Mouse (Mus musculus): Measurements from ENCODE around the gene Masp1. TPM values are rescaled to one million over a fixed set of nuclear protein-coding genes. Genes with fewer than 3 reads are reported as not detected.
A peak's percentile ranks its signal among the peaks of the same experiment; 100 is the strongest.

Gene Masp1
- total and polyA plus RNA-seq, 2 experiments = 61.3 to 71.1 TPM

- Histone ChIP-seq H3K36me3 (ENCODE audit: control insufficient read depth, insufficient read depth, low read length) (peaks cover 26% of the 10 kb centered on the region), H3K27me3 (ENCODE audit: control insufficient read depth, insufficient read depth, low read length) (no peaks in the 10 kb centered on the region), H3K4me1 (ENCODE audit: control insufficient read depth, insufficient read depth, low read length) (no peaks in the 10 kb centered on the region), H3K27ac (replicated peaks; ENCODE audit: insufficient read depth, low read depth, low read length) (no peak overlapping the region), H3K79me2 (ENCODE audit: control insufficient read depth, insufficient read depth, low read length) (no peaks in the 10 kb centered on the region), H3K4me3 (ENCODE audit: insufficient read depth, low read depth, low read length) (no peak overlapping the region), H3K9ac (ENCODE audit: low read depth, low read length) (no peak overlapping the region)
- WGBS = 72% methylated on average over 3 of the region's 3 CpGs
- TF ChIP-seq POLR2A (IDR thresholded peaks at IDR 0.05; ENCODE audit: extremely low read depth, insufficient read depth, low read length) = no peak
- no peak for TF ChIP-seq CTCF (IDR thresholded peaks at IDR 0.05; ENCODE audit: low read depth, low read length)
- DNase-seq (ENCODE audit: extremely low read depth, low read depth, low spot score) = peak; percentile 38
Observed at GRCm38 (mm10) chr16:23456534-23456933, 64.1 kb downstream of the Masp1 start.

GRCm38 (mm10) chr16:23454376-23454775, 66.2 kb downstream of the Masp1 start:
- WGBS = 83% methylated on average over 6 of the region's 6 CpGs

GRCm38 (mm10) chr16:23452476-23452875, 68.1 kb downstream of the Masp1 start:
- Histone ChIP-seq H3K4me1 (ENCODE audit: control insufficient read depth, insufficient read depth, low read length) (no peaks in the 10 kb centered on the region), H3K9ac (ENCODE audit: low read depth, low read length) (no peak overlapping the region), H3K79me2 (ENCODE audit: control insufficient read depth, insufficient read depth, low read length) (no peaks in the 10 kb centered on the region), H3K27ac (replicated peaks; ENCODE audit: insufficient read depth, low read depth, low read length) (no peak overlapping the region), H3K36me3 (ENCODE audit: control insufficient read depth, insufficient read depth, low read length) (peaks cover 38% of the 10 kb centered on the region), H3K4me3 (ENCODE audit: insufficient read depth, low read depth, low read length) (no peak overlapping the region), H3K27me3 (ENCODE audit: control insufficient read depth, insufficient read depth, low read length) (no peaks in the 10 kb centered on the region)
- DNase-seq (ENCODE audit: extremely low read depth, low read depth, low spot score) = no peak
- WGBS = 69% methylated on average over 3 of the region's 3 CpGs
- TF ChIP-seq CTCF (IDR thresholded peaks at IDR 0.05; ENCODE audit: low read depth, low read length) = peak; percentile 53
- no peak for TF ChIP-seq POLR2A (IDR thresholded peaks at IDR 0.05; ENCODE audit: extremely low read depth, insufficient read depth, low read length)

More at GRCm38 (mm10) chr16:23454376-23454775, 66.2 kb downstream of the Masp1 start:
- no peaks in the 10 kb centered on the region for H3K4me1 ChIP-seq (ENCODE audit: control insufficient read depth, insufficient read depth, low read length)
- H3K4me3 ChIP-seq (ENCODE audit: insufficient read depth, low read depth, low read length) = no peak overlapping the region
- TF ChIP-seq CTCF (IDR thresholded peaks at IDR 0.05; ENCODE audit: low read depth, low read length) (no peak), POLR2A (IDR thresholded peaks at IDR 0.05; ENCODE audit: extremely low read depth, insufficient read depth, low read length) (no peak)
- no peak overlapping the region for H3K27ac ChIP-seq (replicated peaks; ENCODE audit: insufficient read depth, low read depth, low read length)
- H3K79me2 ChIP-seq (ENCODE audit: control insufficient read depth, insufficient read depth, low read length) = no peaks in the 10 kb centered on the region
- H3K36me3 ChIP-seq (ENCODE audit: control insufficient read depth, insufficient read depth, low read length) = peaks cover 36% of the 10 kb centered on the region
- no peak overlapping the region for H3K9ac ChIP-seq (ENCODE audit: low read depth, low read length)
- no peaks in the 10 kb centered on the region for H3K27me3 ChIP-seq (ENCODE audit: control insufficient read depth, insufficient read depth, low read length)
- DNase-seq (ENCODE audit: extremely low read depth, low read depth, low spot score) = no peak

- TF ChIP-seq CTCF (IDR thresholded peaks at IDR 0.05; ENCODE audit: low read depth, low read length) (no peak), POLR2A (IDR thresholded peaks at IDR 0.05; ENCODE audit: extremely low read depth, insufficient read depth, low read length) (no peak)
- DNase-seq (ENCODE audit: extremely low read depth, low read depth, low spot score) = no peak
- Histone ChIP-seq H3K79me2 (ENCODE audit: control insufficient read depth, insufficient read depth, low read length) (no peaks in the 10 kb centered on the region), H3K9ac (ENCODE audit: low read depth, low read length) (no peak overlapping the region), H3K4me1 (ENCODE audit: control insufficient read depth, insufficient read depth, low read length) (no peaks in the 10 kb centered on the region), H3K27ac (replicated peaks; ENCODE audit: insufficient read depth, low read depth, low read length) (no peak overlapping the region), H3K4me3 (ENCODE audit: insufficient read depth, low read depth, low read length) (no peak overlapping the region), H3K27me3 (ENCODE audit: control insufficient read depth, insufficient read depth, low read length) (no peaks in the 10 kb centered on the region), H3K36me3 (ENCODE audit: control insufficient read depth, insufficient read depth, low read length) (peaks cover 38% of the 10 kb centered on the region)
- 87% methylated on average over 4 of the region's 4 CpGs for WGBS
Observed at GRCm38 (mm10) chr16:23450816-23451215, 69.8 kb downstream of the Masp1 start.

- Histone ChIP-seq H3K36me3 (ENCODE audit: control insufficient read depth, insufficient read depth, low read length) (peaks cover 38% of the 10 kb centered on the region), H3K4me1 (ENCODE audit: control insufficient read depth, insufficient read depth, low read length) (no peaks in the 10 kb centered on the region; the same call in 1 of the 2 replicates), H3K27me3 (ENCODE audit: control insufficient read depth, insufficient read depth, low read length) (no peaks in the 10 kb centered on the region), H3K9ac (ENCODE audit: low read depth, low read length) (no peak overlapping the region), H3K27ac (replicated peaks; ENCODE audit: insufficient read depth, low read depth, low read length) (no peak overlapping the region), H3K4me3 (ENCODE audit: insufficient read depth, low read depth, low read length) (no peak overlapping the region), H3K79me2 (ENCODE audit: control insufficient read depth, insufficient read depth, low read length) (no peaks in the 10 kb centered on the region)
- no peak for DNase-seq (ENCODE audit: extremely low read depth, low read depth, low spot score)
- 82% methylated on average over 2 of the region's 2 CpGs for WGBS
- TF ChIP-seq CTCF (IDR thresholded peaks at IDR 0.05; ENCODE audit: low read depth, low read length) = no peak
- no peak for TF ChIP-seq POLR2A (IDR thresholded peaks at IDR 0.05; ENCODE audit: extremely low read depth, insufficient read depth, low read length)
Observed at GRCm38 (mm10) chr16:23449946-23450345, 70.7 kb downstream of the Masp1 start.

GRCm38 (mm10) chr16:23444231-23444630, 76.4 kb downstream of the Masp1 start:
- peak overlapping the region; percentile 76 for H3K27ac ChIP-seq (replicated peaks; ENCODE audit: insufficient read depth, low read depth, low read length)
- WGBS = 24% methylated on average over 4 of the region's 4 CpGs

More at GRCm38 (mm10) chr16:23444231-23444630, 76.4 kb downstream of the Masp1 start:
- no peak for TF ChIP-seq CTCF (IDR thresholded peaks at IDR 0.05; ENCODE audit: low read depth, low read length)
- TF ChIP-seq POLR2A (IDR thresholded peaks at IDR 0.05; ENCODE audit: extremely low read depth, insufficient read depth, low read length) = no peak
- no peak overlapping the region for H3K9ac ChIP-seq (ENCODE audit: low read depth, low read length)
- no peaks in the 10 kb centered on the region for H3K27me3 ChIP-seq (ENCODE audit: control insufficient read depth, insufficient read depth, low read length)
- H3K79me2 ChIP-seq (ENCODE audit: control insufficient read depth, insufficient read depth, low read length) = no peaks in the 10 kb centered on the region
- DNase-seq (ENCODE audit: extremely low read depth, low read depth, low spot score) = peak; percentile 95
- peaks cover 7% of the 10 kb centered on the region for H3K36me3 ChIP-seq (ENCODE audit: control insufficient read depth, insufficient read depth, low read length)
- H3K4me3 ChIP-seq (ENCODE audit: insufficient read depth, low read depth, low read length) = no peak overlapping the region
- peaks cover 7% of the 10 kb centered on the region; the same call in 1 of the 2 replicates for H3K4me1 ChIP-seq (ENCODE audit: control insufficient read depth, insufficient read depth, low read length)

Data from liver, adult 2 months (tissue).